Mouse (Mus musculus): ENCODE measurements around the gene Ganc.

DNA sequence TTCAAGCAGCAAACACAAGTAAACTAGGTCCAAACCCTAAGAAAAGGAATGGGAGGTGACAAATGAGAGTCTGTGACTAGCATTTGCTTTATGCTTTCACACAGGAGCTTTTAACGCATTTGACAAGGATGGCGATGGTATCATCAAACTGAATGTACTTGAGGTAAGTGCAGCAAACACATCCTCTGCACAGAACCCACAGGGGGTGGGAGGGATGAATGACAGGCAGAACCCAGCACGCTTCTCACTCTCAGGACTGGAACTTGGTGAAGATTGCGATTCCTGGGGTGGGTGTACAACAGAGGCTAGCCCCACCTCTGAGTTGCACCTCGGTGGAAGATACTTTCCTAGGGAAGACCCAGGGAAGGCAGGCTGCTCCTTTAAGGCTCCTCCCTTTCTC, 100.3 kb downstream of the Ganc start:
- TF ChIP-seq CTCF (IDR thresholded peaks at IDR 0.05) (no peak), EP300 (IDR thresholded peaks at IDR 0.05; ENCODE audit: insufficient read depth, low read depth, low read length) (no peak), POLR2A (IDR thresholded peaks at IDR 0.05; ENCODE audit: insufficient read depth, low read depth, low read length) (no peak)
